Mouse (Mus musculus): ENCODE data around the gene Itgb1bp2. TPM values are rescaled to one million over a fixed set of nuclear protein-coding genes. Genes with fewer than 3 reads are reported as not detected.
A peak's percentile ranks its signal among the peaks of the same experiment; 100 is the strongest.
"Not testable (repeated sequence)": the region's sequence is repeated elsewhere in the genome, so short reads cannot be mapped to it uniquely, and the experiment has no call there.

The Itgb1bp2 gene
- polyA plus RNA-seq, 1 experiment from 2014 or later = 1.1 TPM

DNA sequence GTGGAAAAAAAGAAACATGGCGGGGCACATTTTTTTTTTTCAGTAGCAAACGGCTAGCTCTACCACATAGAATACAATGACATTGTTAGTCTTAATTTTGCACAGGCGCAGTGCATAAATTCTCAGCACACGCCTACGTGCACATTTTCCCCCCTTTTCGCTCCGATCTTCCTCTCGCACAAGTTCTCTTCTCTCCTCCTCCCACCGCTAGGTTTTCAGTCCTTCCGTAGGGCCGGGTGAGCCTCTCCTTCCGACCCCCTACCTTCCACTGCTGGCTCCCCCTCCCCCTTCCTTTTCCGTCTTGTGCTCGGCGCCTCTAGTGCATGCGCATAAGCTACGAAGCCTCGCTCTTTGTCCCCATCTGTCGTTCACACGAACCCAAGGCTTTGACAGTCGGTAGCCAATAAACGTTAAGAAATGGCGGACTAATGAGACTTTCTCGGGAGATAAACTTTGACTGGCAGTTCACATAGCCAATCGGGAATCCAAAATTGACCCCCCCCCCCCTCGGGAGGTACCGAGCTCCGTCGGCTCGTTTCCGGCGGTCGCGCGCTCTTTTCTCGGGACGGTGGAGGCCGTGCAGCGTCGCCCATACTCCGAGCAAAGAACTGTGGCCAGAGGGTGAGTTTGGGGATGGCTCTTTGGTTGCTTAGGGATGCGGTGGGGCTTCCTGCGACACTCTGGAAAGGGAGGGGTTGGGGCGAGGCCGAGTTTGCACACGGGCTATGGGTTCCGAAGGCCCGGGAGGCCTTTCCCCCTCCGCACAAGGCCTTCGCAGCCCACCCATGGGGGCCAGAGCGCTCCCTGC is 19.5 kb upstream of the Itgb1bp2 start, which contains the start of gene Nono:
Nono (plus strand) TSS at position 177 of the 808 bp plus-strand sequence.
- peak within 1 kb of the TSS; percentile 94 for H3K27ac ChIP-seq (ENCODE audit: low read depth, low read length)
- H3K9me3 ChIP-seq (replicated peaks; ENCODE audit: control insufficient read depth, low read length) = no peaks in the 10 kb centered on the region
- H3K4me1 ChIP-seq (ENCODE audit: control insufficient read depth, insufficient read depth, low read length) = no peaks in the 10 kb centered on the region; the same call in 1 of the 2 replicates
- 33% methylated on average over 46 of the region's 51 CpGs for WGBS
- peak within 1 kb of the TSS; percentile 57 for H3K4me2 ChIP-seq (ENCODE audit: low read length)
- peak; percentile 97 for ATAC-seq
- peaks cover 12% of the 10 kb centered on the region for H3K36me3 ChIP-seq (ENCODE audit: control insufficient read depth, insufficient read depth, low read length)
- H3K9ac ChIP-seq (ENCODE audit: low read length) = peak within 1 kb of the TSS; percentile 86
- DNase-seq (ENCODE audit: low spot score) = peak; percentile 99
- H3K4me3 ChIP-seq (ENCODE audit: low read depth, low read length) = peak within 1 kb of the TSS; percentile 65
- no peaks in the 10 kb centered on the region for H3K27me3 ChIP-seq (replicated peaks; ENCODE audit: control insufficient read depth, insufficient read depth, low read length)

DNA sequence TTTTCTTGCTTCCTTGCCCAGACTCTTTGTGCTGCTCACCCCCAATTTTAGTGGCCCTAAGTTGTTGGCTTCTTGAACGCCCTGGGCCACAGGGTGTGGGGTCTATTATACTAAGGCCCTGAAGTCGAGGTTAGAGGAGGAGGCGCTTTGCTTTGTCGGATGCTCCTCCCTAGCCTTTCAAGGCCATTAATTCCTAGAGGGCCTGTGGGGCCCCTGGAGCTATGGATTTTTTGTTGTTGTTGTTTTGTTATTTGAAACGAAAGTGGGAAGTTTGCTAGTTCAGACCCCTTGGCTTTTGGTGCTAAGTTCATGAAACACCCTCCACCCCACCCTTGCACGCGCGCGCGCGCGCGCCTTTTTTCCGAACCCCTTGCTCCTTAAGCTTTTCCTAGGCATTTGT is 18.9 kb upstream of the Itgb1bp2 start:
- ATAC-seq (no peak; the same call in 1 of the 2 replicates), DNase-seq (ENCODE audit: low spot score) (peak; percentile 52)
- peak overlapping the region; percentile 65 for H3K4me3 ChIP-seq (ENCODE audit: low read depth, low read length)
- H3K4me2 ChIP-seq (ENCODE audit: low read length) = peak overlapping the region; percentile 57
- H3K4me1 ChIP-seq (ENCODE audit: control insufficient read depth, insufficient read depth, low read length) = no peaks in the 10 kb centered on the region; the same call in 1 of the 2 replicates
- H3K9ac ChIP-seq (ENCODE audit: low read length) = peak overlapping the region; percentile 86
- 33% methylated on average over 14 of the region's 14 CpGs for WGBS
- H3K9me3 ChIP-seq (replicated peaks; ENCODE audit: control insufficient read depth, low read length) = no peaks in the 10 kb centered on the region
- peaks cover 12% of the 10 kb centered on the region for H3K36me3 ChIP-seq (ENCODE audit: control insufficient read depth, insufficient read depth, low read length)
- no peaks in the 10 kb centered on the region for H3K27me3 ChIP-seq (replicated peaks; ENCODE audit: control insufficient read depth, insufficient read depth, low read length)
- H3K27ac ChIP-seq (ENCODE audit: low read depth, low read length) = peak overlapping the region; percentile 94

- no peaks in the 10 kb centered on the region for H3K27me3 ChIP-seq (replicated peaks; ENCODE audit: control insufficient read depth, insufficient read depth, low read length)
- H3K36me3 ChIP-seq (ENCODE audit: control insufficient read depth, insufficient read depth, low read length) = peaks cover 59% of the 10 kb centered on the region
- DNase-seq (ENCODE audit: low spot score) (no peak), ATAC-seq (no peak)
- 63% methylated on average over 1 of the region's 1 CpGs for WGBS
- no peak overlapping the region for H3K9ac ChIP-seq (ENCODE audit: low read length)
- no peak overlapping the region for H3K4me2 ChIP-seq (ENCODE audit: low read length)
- no peak overlapping the region for H3K27ac ChIP-seq (ENCODE audit: low read depth, low read length)
- no peaks in the 10 kb centered on the region for H3K4me1 ChIP-seq (ENCODE audit: control insufficient read depth, insufficient read depth, low read length)
- H3K9me3 ChIP-seq (replicated peaks; ENCODE audit: control insufficient read depth, low read length) = no peaks in the 10 kb centered on the region
- no peak overlapping the region for H3K4me3 ChIP-seq (ENCODE audit: low read depth, low read length)
Observed at GRCm38 (mm10) chrX:101451147-101451546, 2.3 kb downstream of the Itgb1bp2 start.

DNA sequence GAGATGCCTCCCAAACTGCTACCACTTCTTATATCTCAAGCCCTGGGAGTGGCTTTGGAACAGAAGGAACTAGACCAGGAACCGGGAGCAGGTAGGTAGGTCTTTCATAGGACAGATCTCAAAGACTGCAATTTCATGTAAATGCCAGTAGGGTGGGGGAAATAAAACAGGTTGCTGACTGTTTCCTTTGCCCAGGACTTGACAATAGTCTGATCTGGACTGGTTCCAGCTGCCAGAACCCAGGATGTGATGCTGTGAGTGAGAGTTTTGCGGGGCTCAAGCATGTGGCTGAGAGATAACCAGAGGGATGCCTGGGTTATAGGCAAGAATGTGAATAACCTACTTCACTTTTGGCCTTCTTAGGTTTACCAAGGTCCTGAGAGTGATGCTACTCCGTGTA is 2.7 kb downstream of the Itgb1bp2 start:
- Histone ChIP-seq H3K9ac (ENCODE audit: low read length) (no peak overlapping the region), H3K4me2 (ENCODE audit: low read length) (no peak overlapping the region), H3K9me3 (replicated peaks; ENCODE audit: control insufficient read depth, low read length) (no peaks in the 10 kb centered on the region), H3K27ac (ENCODE audit: low read depth, low read length) (no peak overlapping the region), H3K27me3 (replicated peaks; ENCODE audit: control insufficient read depth, insufficient read depth, low read length) (no peaks in the 10 kb centered on the region), H3K36me3 (ENCODE audit: control insufficient read depth, insufficient read depth, low read length) (peaks cover 55% of the 10 kb centered on the region), H3K4me1 (ENCODE audit: control insufficient read depth, insufficient read depth, low read length) (no peaks in the 10 kb centered on the region), H3K4me3 (ENCODE audit: low read depth, low read length) (no peak overlapping the region)
- no peak for ATAC-seq
- no peak for DNase-seq (ENCODE audit: low spot score)
- WGBS = 81% methylated on average over 3 of the region's 3 CpGs

DNA sequence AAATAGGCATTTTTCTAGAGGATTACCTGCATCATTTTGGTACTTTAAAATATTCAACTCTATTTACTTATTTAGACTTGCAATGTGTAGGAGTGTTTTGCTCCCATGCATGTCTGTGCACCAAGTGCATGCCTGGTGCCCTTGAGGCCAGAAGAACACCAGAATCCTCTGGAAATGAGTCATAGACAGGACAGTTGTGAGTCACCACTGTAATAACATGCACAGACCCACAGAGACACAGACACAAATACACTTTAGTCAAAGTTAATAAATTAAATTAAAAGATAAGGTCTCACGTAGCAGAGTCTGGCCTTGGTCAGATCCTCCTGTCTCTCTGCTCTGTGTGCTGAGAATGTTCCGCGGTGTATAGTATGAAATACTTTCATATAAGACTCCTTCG is 23.3 kb downstream of the Itgb1bp2 start:
- Histone ChIP-seq H3K27me3 (replicated peaks; ENCODE audit: control insufficient read depth, insufficient read depth, low read length) (no peaks in the 10 kb centered on the region), H3K27ac (ENCODE audit: low read depth, low read length) (no peak overlapping the region), H3K36me3 (ENCODE audit: control insufficient read depth, insufficient read depth, low read length) (peaks cover 26% of the 10 kb centered on the region; the same call in 1 of the 2 replicates), H3K9me3 (replicated peaks; ENCODE audit: control insufficient read depth, low read length) (no peaks in the 10 kb centered on the region), H3K4me3 (ENCODE audit: low read depth, low read length) (no peak overlapping the region), H3K4me1 (ENCODE audit: control insufficient read depth, insufficient read depth, low read length) (no peaks in the 10 kb centered on the region), H3K4me2 (ENCODE audit: low read length) (no peak overlapping the region), H3K9ac (ENCODE audit: low read length) (no peak overlapping the region)
- WGBS = 95% methylated on average over 4 of the region's 4 CpGs
- ATAC-seq (no peak), DNase-seq (ENCODE audit: low spot score) (no peak)

GRCm38 (mm10) chrX:101481604-101482350 is 32.9 kb downstream of the Itgb1bp2 start:
- ATAC-seq = no peak
- no peaks in the 10 kb centered on the region for H3K27me3 ChIP-seq (replicated peaks; ENCODE audit: control insufficient read depth, insufficient read depth, low read length)
- H3K4me2 ChIP-seq (ENCODE audit: low read length) = no peak overlapping the region
- H3K4me3 ChIP-seq (ENCODE audit: low read depth, low read length) = no peak overlapping the region
- no peak overlapping the region for H3K9ac ChIP-seq (ENCODE audit: low read length)
- WGBS = 85% methylated on average over 6 of the region's 6 CpGs
- H3K36me3 ChIP-seq (ENCODE audit: control insufficient read depth, insufficient read depth, low read length) = no peaks in the 10 kb centered on the region
- H3K4me1 ChIP-seq (ENCODE audit: control insufficient read depth, insufficient read depth, low read length) = no peaks in the 10 kb centered on the region
- no peak for DNase-seq (ENCODE audit: low spot score)
- no peaks in the 10 kb centered on the region for H3K9me3 ChIP-seq (replicated peaks; ENCODE audit: control insufficient read depth, low read length)
- H3K27ac ChIP-seq (ENCODE audit: low read depth, low read length) = no peak overlapping the region

DNA sequence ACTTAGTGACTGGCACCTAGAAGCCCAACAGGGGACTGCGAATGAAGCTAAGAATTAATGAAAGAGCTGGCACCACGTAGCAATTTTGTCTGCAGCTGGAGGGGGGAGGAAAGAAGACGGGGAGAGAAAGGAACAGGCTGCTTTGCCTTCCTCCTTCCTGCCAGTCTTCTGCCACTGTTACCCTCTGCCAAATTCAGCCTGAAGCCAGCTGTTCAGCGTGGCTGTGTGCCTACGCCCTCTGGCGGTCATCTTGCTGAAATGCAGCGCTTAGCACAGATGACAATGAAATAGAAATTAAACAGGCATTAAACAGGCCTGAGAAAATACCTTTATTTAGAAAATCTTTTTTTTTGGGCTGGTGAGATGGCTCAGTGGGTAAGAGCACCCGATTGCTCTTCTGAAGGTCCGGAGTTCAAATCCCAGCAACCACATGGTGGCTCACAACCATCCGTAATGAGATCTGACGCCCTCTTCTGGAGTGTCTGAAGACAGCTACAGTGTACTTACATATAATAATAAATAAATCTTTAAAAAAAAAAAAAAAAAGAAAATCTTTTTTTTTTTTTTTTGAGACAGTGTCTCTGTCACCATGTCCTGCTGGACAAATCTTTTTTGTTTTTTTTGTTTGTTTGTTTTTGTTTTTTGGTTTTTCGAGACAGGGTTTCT is 37.7 kb downstream of the Itgb1bp2 start:
- H3K4me3 ChIP-seq (ENCODE audit: low read depth, low read length); H3K4me1 ChIP-seq (ENCODE audit: control insufficient read depth, insufficient read depth, low read length); H3K9me3 ChIP-seq (replicated peaks; ENCODE audit: control insufficient read depth, low read length); H3K27me3 ChIP-seq (replicated peaks; ENCODE audit: control insufficient read depth, insufficient read depth, low read length); H3K9ac ChIP-seq (ENCODE audit: low read length); H3K36me3 ChIP-seq (ENCODE audit: control insufficient read depth, insufficient read depth, low read length); H3K4me2 ChIP-seq (ENCODE audit: low read length); H3K27ac ChIP-seq (ENCODE audit: low read depth, low read length): not testable (repeated sequence)
- DNase-seq (ENCODE audit: low spot score) (peak; percentile 79), ATAC-seq (peak; percentile 77; the same call in 1 of the 2 replicates)
- 19% methylated on average over 10 of the region's 12 CpGs for WGBS

Data from forebrain, embryonic 14.5 days (tissue).